Mouse (Mus musculus) right cerebral cortex, postnatal 25 days (tissue): ENCODE measurements around the gene Calhm3.

Source experiments
- DNase-seq: peaks from one replicate; pipeline ENCODE4 v3.0.0; 2022

Calhm3 gene

DNA sequence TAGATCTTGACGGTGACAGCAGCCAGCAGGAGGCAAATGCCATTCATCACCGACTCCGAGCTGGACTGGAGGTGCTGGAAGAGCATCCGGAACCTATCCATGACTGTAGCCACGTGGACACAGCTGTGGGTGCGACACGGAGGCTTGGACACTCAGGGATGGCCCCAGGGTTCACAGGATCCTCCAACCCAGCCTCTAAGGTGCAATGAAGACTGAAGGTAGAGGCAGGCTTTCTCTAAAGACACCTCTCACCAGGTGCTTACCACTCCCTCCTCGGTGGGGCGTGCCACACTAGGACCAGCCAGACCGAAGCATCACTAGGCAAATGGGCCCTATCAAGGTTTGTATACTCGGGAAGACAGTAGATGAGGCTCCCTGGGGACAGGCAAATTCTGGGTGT is at the start of gene Calhm3:
Gene Calhm3 (minus strand): TSS at position 101 of the 400 bp plus-strand sequence.
- DNase-seq = no peak

DNA sequence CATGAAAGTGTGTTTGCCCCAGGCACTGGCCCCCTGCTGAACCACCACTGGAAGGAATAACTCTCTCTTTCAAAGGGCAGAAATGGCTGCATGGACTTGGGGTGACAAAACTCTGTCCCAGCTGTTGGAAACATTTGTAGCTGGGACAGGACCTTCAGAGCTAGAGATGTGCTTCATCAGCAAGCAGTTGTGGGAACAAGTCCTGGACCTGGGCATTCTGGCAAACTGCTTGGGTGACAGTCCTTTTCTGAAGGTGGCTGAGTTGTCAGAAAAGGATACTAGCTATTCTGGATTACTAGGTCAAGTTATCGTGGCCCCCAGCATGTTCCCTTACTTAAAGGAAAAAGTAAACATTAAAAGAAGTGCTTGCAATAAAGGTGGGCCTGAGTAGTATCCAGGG is 48.6 kb upstream of the Calhm3 start:
- no peak for DNase-seq

DNA sequence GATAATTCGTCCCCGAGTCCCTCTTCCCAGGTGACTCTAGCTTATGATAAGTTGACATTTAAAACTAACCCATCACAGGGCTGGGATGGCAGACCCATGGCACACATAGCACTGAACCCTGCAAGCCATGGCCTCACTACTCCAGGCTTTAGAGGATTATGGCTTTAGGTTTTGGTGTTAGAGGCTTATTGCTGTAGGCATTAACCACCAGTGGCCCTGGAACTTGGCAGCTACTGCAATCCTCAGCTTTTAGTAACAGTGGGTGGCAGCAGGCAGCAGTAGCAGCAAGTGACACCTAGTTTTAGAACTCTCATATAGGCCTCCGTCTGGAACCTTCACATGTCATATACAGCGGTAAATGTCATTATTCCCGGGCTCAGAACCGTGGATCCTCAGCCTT is 47.1 kb upstream of the Calhm3 start:
- DNase-seq = no peak

DNA sequence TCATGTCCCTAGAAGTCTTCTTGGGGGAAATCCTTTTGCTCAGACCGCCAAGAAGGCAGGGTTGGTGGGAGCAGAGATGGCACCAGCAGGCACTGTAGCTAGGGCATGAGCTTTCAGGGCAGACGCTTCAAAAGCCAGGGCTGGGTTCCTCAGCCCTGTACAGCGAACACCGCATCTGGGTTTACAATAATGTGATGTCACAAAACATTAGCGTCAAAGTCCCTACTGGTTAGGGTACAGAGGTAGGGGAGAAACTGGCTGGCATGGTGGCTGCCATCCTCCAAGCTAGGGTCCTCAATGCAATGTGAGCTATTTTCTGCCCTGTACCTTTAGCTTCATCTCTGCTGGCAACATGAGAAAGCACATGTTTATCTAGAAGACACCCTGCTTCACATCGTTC is 45.5 kb upstream of the Calhm3 start:
- no peak for DNase-seq

DNA sequence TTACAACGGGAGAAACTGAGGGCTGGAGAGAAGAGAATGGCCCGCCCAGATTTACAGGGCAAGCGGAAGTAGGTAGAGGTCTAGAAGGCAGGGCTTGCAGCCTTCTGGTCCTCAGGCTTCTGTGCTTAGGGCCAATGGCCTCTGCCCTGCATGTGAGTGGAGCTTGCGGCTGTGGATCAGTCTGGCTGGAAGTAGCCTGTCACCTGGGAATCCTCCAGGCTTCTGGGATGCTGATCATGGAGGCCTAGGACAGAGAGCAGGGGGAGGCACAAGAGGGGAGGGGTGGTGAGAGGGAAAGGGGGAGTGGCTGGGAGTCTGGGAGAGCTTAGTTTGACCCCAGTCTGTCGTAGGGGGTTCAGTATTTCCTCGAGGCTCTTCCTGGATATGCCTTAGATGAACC is 44.9 kb upstream of the Calhm3 start:
- DNase-seq = no peak

DNA sequence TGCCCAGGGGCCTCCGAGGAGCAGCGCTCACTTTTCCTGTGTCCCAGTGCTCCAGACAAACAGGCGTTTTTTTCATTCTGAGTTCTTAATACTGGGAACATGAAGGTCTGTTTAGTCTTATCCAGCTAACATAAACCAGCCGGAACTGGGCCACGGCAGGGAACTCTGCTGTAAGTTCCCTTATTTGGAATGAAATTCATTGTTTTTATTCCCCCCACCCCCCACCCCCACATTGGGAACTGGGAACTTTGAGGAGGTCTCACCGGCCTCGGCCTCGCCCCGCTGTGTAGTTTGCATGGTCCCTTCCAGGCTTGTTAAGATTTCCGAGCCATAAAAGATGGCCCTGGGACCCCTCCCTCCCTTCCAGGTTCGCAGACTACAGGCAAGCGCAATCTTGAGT is 44.4 kb upstream of the Calhm3 start:
- DNase-seq = no peak

DNA sequence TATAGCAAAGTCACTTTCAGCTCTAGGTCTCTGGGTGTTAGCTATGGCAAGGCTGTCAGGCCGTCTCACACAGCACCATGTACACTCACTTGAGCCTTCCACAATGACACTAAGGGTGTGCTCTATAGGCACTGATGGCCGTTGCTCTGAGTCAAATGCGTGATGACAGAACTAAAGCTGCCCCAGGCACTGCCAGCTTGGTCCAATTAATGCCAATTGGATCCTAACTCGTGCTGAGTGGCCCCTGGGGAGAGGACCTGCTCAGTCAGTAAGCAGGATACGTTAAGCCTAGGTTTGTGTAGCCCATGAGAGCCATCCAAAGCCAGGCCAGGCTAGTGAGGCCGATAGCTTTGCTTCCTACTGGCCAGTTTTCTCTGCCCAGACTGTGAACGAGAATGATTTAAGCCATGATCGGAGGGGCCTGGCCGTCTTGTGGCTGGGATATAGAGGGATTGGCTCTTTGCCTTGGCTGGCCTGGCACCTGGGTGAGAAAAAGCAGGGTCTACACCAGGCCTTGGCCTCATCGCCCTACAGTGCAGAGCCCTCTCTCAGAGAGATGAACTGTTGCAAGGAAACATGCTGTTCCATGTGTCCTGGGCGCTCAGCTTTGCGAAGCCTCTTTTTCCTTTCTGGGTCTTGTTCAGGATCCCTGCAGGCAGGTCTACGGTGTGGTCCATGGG is 41.2 kb upstream of the Calhm3 start:
- no peak for DNase-seq

DNA sequence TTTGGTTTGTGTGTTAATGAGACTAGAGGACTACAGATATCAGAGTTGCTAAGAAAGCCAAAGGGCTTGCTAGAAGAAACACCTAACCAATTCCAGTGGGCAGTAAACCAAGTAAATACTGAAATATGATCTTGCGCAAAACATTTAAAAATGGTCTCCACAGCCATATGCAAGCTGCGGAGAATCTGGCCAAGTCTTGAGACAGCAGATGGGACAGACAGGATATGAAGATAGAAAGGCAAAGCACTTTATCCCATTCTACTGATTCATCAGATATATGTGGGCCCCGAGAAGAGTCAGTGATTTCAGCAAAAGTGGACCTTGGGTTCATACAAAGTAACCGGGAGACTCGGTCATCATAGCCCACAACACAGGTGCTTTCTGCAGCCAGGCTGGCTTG is 34.6 kb upstream of the Calhm3 start:
- DNase-seq = no peak

DNA sequence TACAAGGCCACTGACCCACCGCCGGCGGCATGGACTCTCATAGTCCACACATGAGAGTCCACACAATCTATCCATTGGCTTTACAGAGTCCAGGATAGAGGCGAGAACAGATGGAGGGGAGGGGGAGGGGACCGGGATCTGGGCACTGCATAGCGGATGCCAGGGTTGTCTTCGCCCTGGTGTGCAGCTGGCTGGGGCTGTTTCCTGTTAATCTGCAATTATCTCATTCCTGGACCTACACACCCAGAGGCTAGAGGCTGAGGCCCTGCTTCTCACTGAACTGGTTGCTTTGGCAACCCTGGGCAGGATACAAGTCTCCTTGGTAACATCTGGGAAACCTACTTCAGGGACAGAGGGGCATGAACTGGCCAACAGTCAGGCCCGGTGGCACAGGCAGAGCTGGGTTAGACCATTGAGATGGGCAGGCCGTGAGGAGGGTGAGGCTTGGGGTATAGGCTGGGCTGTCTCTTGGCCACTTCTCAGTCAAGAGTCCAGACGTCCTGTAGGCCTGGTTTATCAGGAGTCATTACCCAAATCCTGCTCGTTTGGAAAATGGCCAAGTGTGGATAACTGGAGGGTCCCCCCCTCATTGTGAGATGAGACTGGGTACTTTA is 31.1 kb upstream of the Calhm3 start:
- DNase-seq = no peak

DNA sequence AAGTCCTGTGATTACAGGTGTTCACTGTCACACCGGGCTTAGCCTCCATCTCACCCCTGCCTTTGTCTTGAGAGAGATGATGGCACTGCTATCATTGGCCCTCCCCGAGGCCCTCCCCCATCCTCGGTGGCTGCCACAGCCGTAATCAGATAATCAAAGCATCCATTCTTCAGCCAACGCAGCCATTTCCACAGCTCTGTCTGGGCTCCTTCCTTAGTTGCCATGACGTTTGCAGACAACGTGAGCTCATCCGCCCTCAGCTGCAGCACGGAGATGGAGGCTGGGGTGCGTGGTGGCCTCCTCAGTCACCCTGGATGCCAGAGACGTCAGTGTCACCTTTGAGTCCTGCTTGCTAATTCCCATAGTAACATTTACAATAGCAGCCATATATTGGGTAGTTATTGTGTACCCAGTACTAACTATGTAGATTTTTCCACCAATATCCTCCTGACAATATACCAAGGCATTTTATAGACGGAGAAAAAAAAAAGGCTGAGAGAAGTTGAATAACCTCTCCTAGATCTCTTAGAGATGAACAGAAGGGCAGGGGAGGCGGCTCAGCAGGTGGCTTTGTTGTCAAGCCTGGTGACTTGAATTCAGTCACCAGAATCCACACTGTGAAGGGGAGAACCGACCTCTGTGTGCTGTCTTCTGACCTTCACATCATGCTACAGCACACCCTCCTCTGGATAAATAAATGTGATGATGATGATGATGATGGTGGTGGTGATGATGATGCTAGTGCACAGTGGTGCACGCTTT is 29.1 kb upstream of the Calhm3 start:
- DNase-seq = no peak

DNA sequence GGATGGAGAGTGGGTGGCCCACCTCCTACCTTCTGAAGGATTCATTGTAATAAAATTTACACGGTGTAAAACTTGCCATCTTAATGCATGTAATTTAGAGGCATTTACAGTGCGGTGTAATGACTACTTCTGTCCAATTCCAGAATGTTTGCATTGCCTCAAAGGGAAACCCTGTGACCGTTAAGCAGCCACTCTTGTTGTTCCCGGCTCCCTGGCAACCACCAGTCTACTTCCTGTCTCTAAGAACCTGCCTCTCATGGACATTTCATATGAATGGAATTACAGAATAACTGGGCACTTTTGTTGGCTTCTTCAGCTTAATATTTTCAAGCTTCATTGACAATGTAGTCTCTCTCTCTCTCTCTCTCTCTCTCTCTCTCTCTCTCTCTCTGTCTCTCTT is 27.2 kb upstream of the Calhm3 start:
- DNase-seq = no peak

DNA sequence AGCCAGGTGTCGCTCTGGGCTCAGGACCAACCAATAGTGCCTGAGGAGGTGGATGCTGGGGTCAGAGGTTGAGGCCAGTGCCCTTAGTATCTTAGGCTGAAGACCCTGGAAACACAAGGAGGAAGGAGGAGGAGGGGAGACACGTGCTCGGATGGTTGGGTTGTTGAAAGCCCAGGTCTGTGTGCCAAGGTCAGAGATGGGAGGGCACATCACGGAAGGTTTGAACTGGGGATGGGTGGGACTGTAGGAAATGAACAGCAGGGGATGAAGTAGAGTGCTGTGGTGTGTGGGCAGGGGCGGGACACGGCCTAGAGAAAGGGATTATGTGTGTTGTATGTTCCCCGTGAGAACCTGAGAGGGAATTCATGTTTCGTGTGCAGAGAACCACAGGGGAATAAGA is 26.7 kb upstream of the Calhm3 start:
- no peak for DNase-seq

DNA sequence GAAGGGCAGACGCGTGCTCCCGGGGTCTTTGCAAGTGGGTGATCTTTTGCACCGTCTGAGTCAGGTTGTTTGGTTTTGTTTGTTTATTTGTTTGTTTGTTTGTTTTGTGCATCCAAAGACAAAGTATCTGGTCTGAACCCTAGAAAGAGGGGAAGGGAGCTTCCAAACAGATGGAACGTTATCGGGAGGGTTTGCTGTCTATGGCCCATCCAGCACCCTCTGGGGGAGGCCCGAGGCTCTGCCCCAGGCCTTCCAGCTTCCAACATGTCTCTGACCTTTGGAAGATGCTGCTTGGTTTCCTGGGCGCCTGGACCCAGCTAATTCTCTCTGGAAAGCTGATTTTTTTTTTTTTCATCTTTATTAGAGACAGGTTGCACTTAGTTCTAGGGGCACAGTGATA is 22.4 kb upstream of the Calhm3 start:
- no peak for DNase-seq

DNA sequence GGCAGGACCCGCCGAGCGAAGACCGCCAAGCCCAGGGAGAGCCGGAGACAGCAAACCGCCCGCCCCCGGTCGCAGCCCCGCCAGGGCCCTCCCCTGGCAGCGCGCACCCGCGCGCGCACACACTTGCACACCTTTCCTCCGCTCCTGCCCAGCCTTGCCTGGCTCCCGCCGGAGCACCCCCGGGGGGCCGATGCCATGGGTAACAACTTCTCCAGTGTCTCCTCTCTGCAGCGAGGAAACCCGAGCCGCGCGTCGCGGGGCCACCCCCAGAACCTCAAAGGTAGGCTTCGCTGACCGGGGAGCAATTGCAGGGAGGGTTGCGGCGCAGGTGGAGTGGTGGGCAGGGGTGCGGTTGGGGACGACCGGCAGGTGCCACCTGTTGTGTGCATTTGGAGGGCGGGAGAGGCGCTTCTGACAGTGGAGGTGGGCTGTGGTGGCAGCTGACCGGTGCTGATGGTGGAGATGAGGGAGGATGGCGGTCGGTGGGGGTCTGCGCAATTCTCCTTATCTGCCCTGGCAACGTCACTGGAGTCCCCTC is 21.8 kb upstream of the Calhm3 start:
- peak; percentile 69 for DNase-seq

DNA sequence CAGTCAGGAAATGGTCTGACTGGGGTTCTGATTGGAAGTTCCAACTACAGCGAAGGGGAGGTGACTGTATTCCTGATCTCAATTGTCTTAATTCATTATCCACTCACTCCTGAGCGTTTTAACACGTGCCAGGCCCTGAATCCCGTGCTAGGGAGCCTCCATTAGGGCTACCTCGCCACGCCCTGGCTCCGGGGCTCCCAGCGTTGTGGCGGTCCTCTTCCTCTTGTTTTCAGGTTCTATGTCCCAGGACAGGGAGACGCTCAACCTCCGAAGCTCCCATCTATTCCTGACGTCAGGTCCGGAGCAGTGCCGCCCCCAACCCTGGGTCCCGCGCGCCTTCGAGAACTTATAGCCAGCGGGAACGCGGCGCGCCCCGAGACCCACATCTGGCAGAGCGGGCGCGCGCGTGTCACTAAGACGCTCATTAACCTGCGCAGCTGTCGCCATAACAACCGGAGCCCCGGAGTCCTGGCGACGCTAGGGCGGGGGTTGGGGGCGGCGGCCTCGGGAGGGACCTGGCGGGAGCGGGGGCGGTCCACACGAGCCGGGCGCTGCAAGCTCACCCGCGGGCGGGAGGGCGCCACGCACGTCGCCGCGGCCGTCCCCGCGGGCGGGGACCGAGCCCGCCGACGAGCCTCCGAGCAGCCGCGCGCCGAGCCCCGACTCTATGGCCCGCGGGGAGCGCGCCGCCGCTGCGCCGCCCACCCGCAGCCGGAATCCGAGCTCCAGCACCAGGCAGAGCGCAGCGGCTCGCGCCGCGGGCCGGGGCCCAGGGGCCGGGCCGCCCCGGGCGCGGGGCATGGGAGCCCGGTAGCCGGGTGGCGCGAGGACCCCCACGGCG is 21.1 kb upstream of the Calhm3 start, which contains the start of gene Neurl1a:
Gene Neurl1a (plus strand): TSS at position 390 of the 841 bp plus-strand sequence.
- peak; percentile 80 for DNase-seq

DNA sequence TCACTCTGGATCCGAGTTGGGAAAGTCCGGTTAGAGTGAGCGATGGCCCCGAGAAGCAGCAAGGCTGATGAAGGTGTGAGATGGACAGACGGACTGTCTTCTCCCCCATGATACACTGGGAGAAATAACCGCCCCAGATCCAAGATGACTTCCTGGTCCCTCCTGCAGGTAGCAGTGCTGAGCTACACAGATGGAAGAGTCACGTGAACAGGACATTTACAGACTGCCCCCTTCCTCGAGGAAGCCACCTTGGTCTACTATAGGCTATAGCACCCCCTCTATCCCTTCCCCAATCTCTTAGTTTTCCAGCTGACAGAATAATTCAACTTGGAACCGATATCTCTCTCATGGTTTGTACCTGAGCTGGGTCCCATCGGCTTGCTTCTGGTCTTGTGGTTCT is 20.4 kb upstream of the Calhm3 start:
- DNase-seq = peak; percentile 32

DNA sequence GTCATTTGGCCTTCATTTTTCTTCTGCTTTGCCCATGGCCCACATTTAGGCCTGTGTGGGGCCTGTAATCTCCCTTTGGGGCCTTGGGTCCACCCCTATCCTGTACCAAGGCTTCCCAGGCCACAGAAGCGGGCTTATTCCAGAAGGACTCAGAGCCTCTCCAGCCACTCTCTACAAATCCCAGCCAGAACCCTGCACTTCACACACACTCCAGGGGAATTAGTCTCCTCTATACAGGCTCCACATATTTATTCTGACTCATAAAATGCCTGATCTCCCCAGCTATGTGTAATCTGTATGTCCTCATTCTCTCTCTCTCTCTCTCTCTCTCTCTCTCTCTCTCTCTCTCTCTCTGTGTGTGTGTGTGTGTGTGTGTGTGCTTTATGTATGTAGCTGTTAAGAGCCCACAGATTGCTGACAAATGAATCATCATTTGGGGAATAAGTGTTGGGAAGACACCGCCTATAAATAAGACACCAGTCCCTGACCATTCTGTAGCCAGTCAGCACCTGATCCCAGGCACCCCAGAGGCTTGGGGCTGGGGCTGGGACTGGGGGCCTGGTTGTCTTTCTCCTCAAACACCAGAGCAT is 19.4 kb upstream of the Calhm3 start:
- DNase-seq = no peak

DNA sequence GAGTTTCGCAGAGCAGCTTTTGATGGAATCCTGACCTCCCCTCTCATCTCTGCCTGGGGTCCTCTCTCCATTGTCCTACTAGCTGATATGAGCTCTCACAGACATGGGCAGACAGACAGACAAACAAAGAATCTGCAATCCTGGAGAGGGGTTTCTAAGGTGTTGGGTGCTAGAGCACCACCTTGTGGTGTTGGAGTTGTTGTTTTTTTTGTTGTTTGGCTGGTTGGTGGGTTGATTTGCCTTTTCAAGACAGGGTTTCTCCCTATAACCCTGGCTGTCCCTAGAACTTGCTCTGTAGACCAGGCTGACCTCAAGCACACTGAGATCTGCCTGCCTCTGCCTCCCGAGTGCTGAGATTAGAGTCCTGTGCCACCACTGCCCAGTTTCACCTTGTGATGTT is 17.9 kb upstream of the Calhm3 start:
- no peak for DNase-seq

DNA sequence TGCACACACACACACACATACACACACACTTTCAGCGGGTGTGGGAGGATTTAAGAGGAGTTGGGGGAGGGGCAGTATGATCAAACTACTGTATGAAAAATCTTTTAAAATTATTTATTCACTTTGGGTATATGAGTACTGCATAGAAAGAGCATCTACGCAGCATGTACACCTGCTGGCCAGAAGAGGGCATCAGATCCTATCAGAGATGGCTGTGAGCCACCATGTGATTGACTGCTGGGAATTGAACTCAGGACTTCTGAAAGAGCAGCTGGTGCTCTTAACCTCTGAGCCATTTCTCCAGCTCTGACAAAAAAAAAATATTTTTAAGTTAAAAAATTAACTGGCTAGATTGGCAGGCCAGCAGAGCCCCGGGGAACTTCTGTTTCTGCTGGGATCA is 17.0 kb upstream of the Calhm3 start:
- DNase-seq = no peak

DNA sequence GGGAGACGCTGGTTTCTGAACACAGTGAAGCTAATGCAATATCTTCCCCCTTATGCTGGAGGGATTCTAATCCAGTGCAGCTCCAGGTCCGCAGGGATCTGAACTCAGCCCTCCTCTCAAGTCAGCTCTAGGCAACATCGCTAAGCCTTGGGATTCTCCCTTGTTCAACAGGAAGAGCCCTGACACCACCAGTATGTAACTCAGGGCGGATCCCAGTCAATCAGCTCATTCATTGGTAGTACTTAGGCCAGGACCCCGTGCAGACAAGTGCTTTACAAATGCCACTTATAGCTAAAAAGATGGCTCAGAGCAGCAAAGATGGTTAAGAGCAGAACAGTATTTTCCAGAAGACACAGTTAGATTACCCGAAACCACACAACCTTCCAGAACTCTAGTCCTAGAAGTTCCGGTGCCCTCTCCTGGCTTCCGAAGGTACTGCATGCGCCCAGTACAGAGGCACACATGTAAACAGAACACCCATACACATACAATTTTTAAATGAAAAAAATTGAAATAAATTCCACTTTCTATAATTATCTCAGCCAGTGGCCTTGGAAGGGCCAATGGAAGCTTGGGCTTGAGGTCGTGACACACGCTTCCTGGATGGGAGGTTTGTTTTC is 11.3 kb upstream of the Calhm3 start:
- DNase-seq = peak; percentile 78

DNA sequence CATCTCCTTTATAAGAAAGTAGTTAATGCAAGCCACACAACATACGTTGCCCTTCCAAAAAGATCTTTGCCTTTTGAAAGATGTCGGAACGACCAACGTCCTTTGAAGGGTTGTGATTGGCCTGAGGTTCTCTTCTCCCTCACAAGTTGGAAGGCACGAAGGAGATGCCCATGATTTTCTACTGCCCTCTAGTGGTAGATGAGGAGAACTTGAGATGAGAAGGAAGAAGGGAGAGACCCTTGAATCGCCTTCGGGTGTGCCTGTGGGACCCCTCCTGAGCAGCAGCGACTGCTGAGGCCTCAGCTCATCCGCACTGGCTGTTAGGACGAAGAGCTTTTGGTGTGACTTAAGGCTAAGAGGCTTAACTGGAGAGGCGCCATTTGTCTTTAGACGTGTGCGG is 10.7 kb upstream of the Calhm3 start:
- no peak for DNase-seq

DNA sequence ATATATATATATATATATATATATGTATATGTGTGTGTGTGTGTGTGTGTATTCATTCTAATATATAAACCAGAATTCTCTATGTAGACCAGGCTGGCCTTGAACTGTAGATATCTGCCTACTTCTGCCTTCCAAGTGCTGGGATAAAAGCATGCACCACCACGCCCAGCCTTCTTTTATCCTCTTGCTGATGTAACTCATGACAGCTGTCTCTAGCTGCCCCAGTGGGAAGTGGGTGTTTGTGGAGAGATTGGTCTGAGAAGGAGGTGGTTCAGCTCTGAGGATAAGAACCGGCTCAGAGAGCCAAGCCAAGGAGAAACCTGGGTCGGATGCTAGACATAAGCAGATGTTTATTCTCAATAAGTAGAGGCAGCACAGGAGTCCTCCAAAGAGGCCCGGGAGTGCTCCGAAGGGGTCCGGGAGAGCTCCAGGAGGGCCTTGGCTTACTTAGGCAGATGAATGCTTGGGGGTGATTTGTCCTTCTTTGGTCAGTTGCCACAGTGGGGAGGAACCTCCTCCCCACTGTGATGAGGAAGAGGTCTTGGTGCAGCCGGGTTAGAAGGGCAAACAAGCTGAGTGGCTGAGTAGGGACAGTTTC is 10.2 kb upstream of the Calhm3 start:
- DNase-seq = no peak
